Mouse (Mus musculus): ENCODE results near the gene Srebf1.

Gene Srebf1

GRCm38 (mm10) chr11:60178005-60178404 is 44.4 kb downstream of the Srebf1 start:
- DNase-seq (ENCODE audit: extremely low spot score) = no peak

- peak; percentile 45 for DNase-seq (ENCODE audit: extremely low spot score)
These were observed 45.3 kb downstream of the Srebf1 start for GRCm38 (mm10) chr11:60176975-60177657.

- DNase-seq (ENCODE audit: extremely low spot score) = peak; percentile 87
These were observed 46.0 kb downstream of the Srebf1 start for GRCm38 (mm10) chr11:60176182-60176974.

- peak; percentile 75 for DNase-seq (ENCODE audit: extremely low spot score)
These were observed 46.8 kb downstream of the Srebf1 start for GRCm38 (mm10) chr11:60175371-60176181.

- DNase-seq (ENCODE audit: extremely low spot score) = no peak
These were observed 48.7 kb downstream of the Srebf1 start for GRCm38 (mm10) chr11:60173606-60174184.

- DNase-seq (ENCODE audit: extremely low spot score) = no peak
These were observed 50.3 kb downstream of the Srebf1 start for GRCm38 (mm10) chr11:60172074-60172473.

GRCm38 (mm10) chr11:60168780-60169179 is 53.6 kb downstream of the Srebf1 start:
- no peak for DNase-seq (ENCODE audit: extremely low spot score)

- no peak for DNase-seq (ENCODE audit: extremely low spot score)
These were observed 57.3 kb downstream of the Srebf1 start for GRCm38 (mm10) chr11:60165076-60165475.

- DNase-seq (ENCODE audit: extremely low spot score) = no peak
These were observed 57.9 kb downstream of the Srebf1 start for GRCm38 (mm10) chr11:60164450-60164849.

GRCm38 (mm10) chr11:60163362-60163761 is 59.0 kb downstream of the Srebf1 start:
- DNase-seq (ENCODE audit: extremely low spot score) = no peak

GRCm38 (mm10) chr11:60162547-60162946 is 59.8 kb downstream of the Srebf1 start:
- no peak for DNase-seq (ENCODE audit: extremely low spot score)

- no peak for DNase-seq (ENCODE audit: extremely low spot score)
These were observed 61.1 kb downstream of the Srebf1 start for GRCm38 (mm10) chr11:60161146-60161874.

GRCm38 (mm10) chr11:60160454-60161114 is 61.8 kb downstream of the Srebf1 start:
- no peak for DNase-seq (ENCODE audit: extremely low spot score)

- DNase-seq (ENCODE audit: extremely low spot score) = no peak
These were observed 62.4 kb downstream of the Srebf1 start for GRCm38 (mm10) chr11:60159955-60160354.

- DNase-seq (ENCODE audit: extremely low spot score) = no peak
These were observed 64.1 kb downstream of the Srebf1 start for GRCm38 (mm10) chr11:60158271-60158670.

GRCm38 (mm10) chr11:60155690-60156089 is 66.7 kb downstream of the Srebf1 start:
- DNase-seq (ENCODE audit: extremely low spot score) = no peak

GRCm38 (mm10) chr11:60153936-60154335 is 68.4 kb downstream of the Srebf1 start:
- no peak for DNase-seq (ENCODE audit: extremely low spot score)

GRCm38 (mm10) chr11:60152339-60152738 is 70.0 kb downstream of the Srebf1 start:
- no peak for DNase-seq (ENCODE audit: extremely low spot score)

- DNase-seq (ENCODE audit: extremely low spot score) = no peak
These were observed 71.7 kb downstream of the Srebf1 start for GRCm38 (mm10) chr11:60150677-60151076.
